Mouse (Mus musculus) CD4-positive naive resting alpha-beta T cell, adult 76 days (primary cell): ENCODE measurements around the gene Mast3. TPM values are rescaled to one million over a fixed set of nuclear protein-coding genes. Genes with fewer than 3 reads are reported as not detected.

Experiments used
- total RNA-seq: library from RNA; stranded (reverse); gene quantifications from one replicate; pipeline ENCODE4 v1.2.4, GENCODE M21; 2023

Mast3 gene
- total RNA-seq: 143 TPM

GRCm38 (mm10) chr8:70804481-70805206 is at the start of gene Mast3:
Mast3 (minus strand) TSS chr8:70805054.

DNA sequence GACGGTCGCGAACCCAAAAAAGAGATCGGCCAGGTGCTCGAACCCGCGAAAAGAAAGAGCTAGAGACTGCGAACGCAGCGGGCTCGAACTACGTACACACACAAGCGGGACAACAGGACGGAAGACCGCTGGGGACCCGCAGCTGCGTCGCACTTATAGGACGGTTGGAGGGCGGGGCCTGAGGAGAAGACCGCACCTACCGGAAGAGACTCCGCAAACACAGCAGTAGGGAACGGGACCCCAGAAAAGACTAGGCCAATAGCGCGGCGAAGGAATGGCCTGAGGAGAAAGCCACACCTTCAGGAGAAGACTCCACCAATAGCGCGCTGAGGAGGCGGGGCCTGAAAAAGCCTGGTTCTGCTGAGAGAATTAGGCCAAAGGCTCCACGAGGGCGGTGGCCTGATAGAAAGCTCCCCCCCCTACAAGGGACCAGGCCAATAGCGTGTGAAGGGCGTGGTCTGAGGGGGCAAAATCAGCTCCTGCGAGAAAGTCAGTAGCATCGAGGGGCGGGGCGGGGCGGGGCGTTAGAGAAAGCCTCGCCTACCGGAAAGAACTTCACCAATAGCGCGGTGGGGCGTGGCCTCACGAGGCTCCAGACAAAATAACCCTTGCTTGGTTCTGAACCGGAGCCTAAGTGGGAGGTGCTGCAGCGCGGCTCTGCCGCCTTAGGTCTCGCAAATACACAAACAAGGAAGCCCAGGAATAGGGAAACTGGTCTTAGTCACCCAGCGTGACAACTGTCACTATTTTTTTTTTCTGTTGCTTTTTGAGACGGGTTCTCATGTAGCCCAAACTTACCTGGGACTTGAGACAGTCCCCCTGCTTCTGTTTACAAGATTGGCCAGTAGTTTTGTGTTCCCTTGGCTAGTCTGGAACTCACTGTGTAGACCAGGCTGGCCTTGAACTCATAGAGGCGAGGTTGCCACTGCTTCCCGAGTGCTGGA is 34.8 kb upstream of the Mast3 start, which contains the start of gene Arrdc2:
Gene Arrdc2, minus strand, starts transcription at position 313 of the 944 bp plus-strand sequence.

GRCm38 (mm10) chr8:70808239-70808638 is 3.4 kb upstream of the Mast3 start, which contains the start of gene Il12rb1:
Il12rb1 (plus strand) TSS chr8:70808449.

DNA sequence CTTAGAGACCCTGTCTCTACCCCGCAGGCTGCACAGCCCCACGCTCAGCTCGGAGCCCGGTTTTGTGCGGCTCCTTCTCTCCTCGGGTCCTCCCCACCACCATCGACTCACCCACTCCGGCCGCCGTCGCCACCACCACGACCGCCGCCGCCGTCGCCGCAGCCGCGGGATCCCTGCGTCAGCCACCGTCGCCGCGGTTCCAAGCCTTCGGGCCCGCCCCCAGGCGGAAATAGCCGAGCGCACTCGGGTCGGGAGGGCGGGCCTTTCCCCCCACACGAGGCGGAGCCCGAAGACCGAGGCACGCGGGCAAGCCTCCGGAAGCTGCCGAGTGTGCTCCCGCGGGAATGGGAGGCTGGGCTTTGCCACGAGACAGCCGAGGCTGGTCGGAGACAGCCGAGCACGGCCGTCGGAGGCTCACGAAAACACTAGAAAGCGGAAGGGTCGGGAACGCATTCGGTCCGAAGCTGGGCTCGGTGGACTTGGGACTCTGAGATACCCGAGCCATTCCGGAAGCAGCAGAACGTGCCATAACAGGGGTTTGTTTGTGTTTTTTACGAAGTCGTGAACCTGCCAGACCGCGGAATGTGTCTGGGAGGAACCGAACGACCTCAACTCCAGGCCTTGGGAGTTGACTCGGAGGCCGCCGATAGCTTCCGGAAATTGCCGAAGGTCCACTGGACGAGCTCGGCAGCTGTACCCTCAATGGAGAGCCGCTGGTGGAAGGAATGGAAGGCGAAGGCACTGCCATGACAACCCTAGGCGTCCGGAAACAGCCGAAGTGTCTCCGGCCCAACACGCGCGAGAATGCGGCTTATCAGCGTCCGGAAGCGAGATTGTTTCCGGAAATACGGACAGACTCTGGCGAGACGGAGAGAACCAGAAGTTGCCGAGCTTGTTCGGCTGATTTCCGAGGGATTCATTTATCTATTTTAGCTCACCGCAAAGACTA is 28.1 kb downstream of the Mast3 start, which contains the start of gene Pik3r2:
Gene Pik3r2, minus strand, starts transcription at position 218 of the 949 bp plus-strand sequence.

GRCm38 (mm10) chr8:70760775-70761406 is 44.0 kb downstream of the Mast3 start, which contains the start of gene Mpv17l2:
Mpv17l2 (minus strand) TSS chr8:70760946.

DNA sequence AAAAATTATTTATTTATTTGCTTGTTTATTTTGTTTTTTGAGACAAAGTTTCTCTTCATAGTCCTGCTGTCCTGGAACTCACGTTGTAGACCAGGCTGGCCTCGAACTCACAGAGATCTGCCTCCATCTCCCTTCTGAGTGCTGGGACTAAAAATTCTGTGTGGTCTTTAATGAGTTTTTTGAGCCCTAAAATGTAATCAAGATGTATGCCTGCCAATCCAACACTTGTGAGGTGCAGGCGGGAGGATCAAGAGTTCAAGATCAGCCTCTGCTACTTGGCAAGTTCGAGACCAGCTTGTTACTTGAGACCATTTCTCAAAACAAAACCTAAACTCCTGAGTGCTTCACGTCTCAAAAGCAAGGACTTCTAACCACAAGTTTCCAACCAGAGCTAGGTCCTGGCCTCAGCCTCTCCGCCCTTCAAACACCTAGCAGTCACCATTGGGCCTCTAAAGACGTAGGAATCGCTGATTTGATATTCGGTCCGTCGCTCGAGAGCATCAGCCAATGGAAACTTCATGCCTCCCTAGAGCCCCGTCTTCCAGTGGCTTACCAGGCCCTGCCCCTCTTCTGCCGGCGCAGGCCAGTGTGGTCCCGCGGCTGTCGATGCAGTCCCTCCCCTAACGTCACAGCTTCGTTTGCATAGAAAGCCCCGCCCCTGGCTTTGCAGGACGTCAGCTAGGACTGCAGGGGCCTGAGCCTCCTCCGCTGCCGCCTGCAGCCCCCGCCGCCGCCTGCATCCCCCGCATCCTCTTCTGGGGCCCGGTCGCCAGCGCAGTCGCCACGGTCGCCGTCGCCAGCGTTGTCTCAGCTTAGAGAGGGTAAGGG is 50.6 kb downstream of the Mast3 start, which contains the start of gene Rab3a:
Gene Rab3a, plus strand, starts transcription at position 637 of the 828 bp plus-strand sequence.

Other genes starting within 250 kb of the Mast3 start
- 68.1 TPM for gene Isyna1, start 210.7 kb downstream of the Mast3 start, total RNA-seq
- 97.8 TPM for gene Ssbp4, start 196.2 kb downstream of the Mast3 start, total RNA-seq
- 1.6 TPM for gene Lrrc25, start 188.9 kb downstream of the Mast3 start, total RNA-seq
- gene Gdf15, start 172.6 kb downstream of the Mast3 start, total RNA-seq: 1.6 TPM
- gene Pgpep1, start 144.7 kb downstream of the Mast3 start, total RNA-seq: 2.8 TPM
- gene Lsm4, start 131.8 kb downstream of the Mast3 start, total RNA-seq: 101 TPM
- 1,623 TPM for gene Jund, start 106.1 kb downstream of the Mast3 start, total RNA-seq
- gene Iqcn, start 101.6 kb downstream of the Mast3 start, total RNA-seq: 4.4 TPM
- not detected for gene Gm3336, start 86.5 kb downstream of the Mast3 start, total RNA-seq
- gene Pde4c, start 81.3 kb downstream of the Mast3 start, total RNA-seq: 0.59 TPM
- gene Rab3a, start 50.4 kb downstream of the Mast3 start, total RNA-seq: 6.0 TPM
- 22.7 TPM for gene Mpv17l2, start 44.1 kb downstream of the Mast3 start, total RNA-seq
- 12.5 TPM for gene Pik3r2, start 28.3 kb downstream of the Mast3 start, total RNA-seq
- gene Il12rb1, start 3.4 kb upstream of the Mast3 start, total RNA-seq: 1.3 TPM
- 30.0 TPM for gene Arrdc2, start 34.7 kb upstream of the Mast3 start, total RNA-seq
- gene Kcnn1, start 58.2 kb upstream of the Mast3 start, total RNA-seq: not detected
- 29.7 TPM for gene Ccdc124, start 68.9 kb upstream of the Mast3 start, total RNA-seq
- gene Slc5a5, start 87.7 kb upstream of the Mast3 start, total RNA-seq: not detected
- 4,779 TPM for gene Rpl18a, start 92.4 kb upstream of the Mast3 start, total RNA-seq
- gene Map1s, start 100.9 kb upstream of the Mast3 start, total RNA-seq: 64.3 TPM